Mouse (Mus musculus) heart, postnatal 4 days (tissue): ENCODE data around the gene Large2. TPM values are rescaled to one million over a fixed set of nuclear protein-coding genes. Genes with fewer than 3 reads are reported as not detected.

Experiments
- DNase-seq: peaks from one replicate; pipeline ENCODE4 v3.0.0; 2021
- total RNA-seq, 2 experiments: library from RNA; stranded (reverse); gene quantifications; 2 replicates each; pipeline ENCODE4 v1.2.3; 2021

The Large2 gene
- total RNA-seq, 2 experiments from 2014 or later: 0.29 to 0.70 TPM

GRCm38 (mm10) chr2:92390206-92390930 lies 15.7 kb upstream of the Large2 start:
- no peak for DNase-seq

- DNase-seq: no peak
Measured at GRCm38 (mm10) chr2:92389645-92390044, 15.0 kb upstream of the Large2 start.

DNA sequence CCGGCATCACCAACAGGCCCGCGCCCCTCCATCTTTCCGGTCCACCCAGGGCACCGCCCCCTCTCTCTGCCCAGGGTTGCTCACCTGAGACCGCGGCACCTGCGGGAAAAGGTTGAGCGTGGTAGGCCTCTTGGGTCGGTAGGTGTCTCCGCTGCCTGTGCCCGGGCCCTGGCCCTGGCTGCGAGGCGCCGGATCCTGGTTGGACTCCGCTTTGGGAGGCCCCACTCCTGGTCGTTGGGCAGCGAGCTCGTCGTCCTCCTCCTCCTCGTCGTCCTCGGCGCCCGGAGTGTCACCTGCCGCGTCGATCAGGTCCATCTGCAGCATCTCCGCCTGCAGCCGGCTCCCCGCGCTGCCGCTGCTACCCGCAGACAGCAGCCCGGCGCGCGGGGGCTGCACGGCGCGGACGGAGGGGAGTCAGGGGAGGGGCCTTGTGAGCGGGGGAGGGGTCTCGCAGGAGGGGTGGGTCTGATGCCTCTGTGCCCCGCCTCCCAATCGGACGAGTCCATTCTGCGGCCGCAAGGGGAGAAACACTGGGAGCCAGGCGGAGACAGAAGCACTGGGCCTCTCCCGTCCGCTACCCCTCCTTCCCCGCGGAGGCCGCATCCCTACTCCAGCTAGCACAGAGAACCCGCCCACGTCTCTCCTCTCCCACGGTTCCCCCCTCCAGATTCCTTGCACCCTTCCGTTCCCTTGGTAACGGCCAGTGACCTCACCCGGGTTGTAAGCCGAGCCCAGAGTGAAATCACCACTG lies 14.4 kb upstream of the Large2 start:
- peak; percentile 85 for DNase-seq

DNA sequence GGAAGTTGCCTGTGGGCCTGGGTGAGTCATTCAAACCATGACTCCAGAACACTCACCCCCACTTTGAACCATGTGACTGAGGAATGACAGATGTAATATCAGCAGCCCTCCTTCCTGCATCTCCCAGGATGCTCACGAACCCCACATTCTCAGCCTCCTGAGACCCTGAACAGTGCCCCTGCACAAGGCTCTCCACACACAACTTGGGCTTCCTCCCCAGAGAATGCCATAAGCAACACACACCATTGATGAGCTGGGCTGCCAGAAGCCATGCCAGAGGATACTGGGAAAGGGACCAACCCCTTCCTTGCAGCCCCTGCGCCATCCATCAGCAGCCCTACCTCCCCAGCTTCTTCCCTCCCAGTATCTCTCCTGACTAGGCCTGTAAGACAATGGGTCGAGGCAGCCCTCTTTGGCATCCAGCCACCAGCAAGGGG lies 13.4 kb upstream of the Large2 start:
- DNase-seq: no peak

DNA sequence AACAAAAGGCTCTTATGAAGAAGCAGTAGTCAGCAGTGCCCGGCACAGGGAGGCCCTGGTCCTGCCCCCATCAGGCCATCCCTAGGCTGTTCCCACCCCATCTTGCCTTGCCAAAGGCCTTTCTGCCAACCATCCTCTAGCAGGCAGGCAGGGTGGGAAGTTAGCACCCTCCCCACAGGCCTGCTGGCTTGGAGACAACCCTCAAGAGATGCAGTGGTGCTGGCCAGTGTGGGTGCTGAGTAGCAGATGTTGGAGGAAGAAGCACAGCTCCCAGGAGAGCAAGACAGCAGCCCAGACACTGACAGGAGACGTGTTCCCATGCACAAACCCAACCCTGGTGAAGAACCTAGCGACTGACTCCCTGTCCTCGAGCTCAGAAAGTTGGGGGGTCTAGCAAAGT lies 13.0 kb upstream of the Large2 start:
- no peak for DNase-seq

GRCm38 (mm10) chr2:92386821-92387570 lies 12.3 kb upstream of the Large2 start:
- no peak for DNase-seq

DNA sequence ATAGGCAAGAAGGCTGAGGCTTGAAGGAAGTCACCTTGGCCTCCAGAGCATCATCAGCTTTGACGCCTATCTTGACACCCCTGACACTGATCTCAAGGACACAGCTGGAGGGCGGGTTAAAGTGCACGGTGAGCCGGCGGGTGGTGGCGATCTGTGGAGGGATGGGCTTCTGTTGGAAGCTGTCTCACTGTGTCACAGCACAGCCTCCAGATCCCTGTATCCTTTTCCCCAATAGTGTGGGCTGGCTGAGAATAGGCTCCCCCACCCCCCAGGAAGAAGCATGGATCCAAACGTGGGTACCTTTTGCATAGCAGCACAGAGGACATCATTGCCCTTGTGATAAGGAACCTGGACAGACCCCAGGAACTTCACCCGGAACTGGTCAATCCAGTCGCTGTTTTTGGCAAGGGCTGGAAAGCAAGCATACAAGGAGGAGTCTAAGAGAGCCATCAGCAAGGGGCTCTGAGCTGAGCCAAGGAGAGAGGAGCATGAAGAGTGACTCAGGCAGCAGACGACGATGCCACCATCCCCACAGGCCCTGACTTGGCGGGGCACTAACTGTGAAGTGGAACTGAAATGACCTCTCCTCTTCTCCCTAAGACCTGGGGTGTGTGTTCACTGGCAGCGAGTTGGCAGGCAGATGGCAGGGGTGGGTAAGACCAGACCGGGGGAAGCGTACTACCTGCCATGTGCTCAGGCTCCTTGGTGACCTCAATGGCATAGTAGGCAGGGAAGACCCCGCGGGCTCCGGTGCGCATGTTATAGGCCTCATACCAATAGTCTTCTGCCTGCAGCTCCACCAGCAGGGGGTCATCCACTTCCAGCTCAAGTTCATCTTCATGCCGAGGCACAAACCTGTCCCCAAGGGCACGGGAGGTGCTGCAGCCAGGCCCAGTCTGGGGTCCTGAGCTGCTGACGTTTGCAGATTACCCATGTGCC lies 10.7 kb upstream of the Large2 start:
- no peak for DNase-seq

- no peak for DNase-seq
Measured at GRCm38 (mm10) chr2:92384101-92384500, 9.4 kb upstream of the Large2 start.

DNA sequence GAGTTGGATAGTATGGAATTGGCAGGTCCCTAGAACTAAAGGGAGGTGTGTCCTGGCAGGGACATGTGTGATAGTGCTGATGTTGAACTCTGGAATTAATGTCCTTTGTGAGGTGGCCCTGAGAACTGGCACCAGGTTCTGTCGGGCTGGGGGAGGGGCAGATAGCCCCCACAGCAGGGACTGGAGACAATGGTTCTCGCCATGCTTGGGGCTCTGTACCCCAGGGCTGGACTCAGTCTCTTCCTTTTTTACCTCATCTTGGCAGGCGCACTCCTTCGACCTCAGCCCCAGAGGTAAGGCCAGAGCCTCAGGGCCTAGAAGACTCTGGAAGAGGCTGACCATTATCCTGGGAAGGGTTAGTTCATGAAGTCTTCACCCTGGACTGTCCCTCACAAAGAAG lies 8.1 kb upstream of the Large2 start:
- no peak for DNase-seq

DNA sequence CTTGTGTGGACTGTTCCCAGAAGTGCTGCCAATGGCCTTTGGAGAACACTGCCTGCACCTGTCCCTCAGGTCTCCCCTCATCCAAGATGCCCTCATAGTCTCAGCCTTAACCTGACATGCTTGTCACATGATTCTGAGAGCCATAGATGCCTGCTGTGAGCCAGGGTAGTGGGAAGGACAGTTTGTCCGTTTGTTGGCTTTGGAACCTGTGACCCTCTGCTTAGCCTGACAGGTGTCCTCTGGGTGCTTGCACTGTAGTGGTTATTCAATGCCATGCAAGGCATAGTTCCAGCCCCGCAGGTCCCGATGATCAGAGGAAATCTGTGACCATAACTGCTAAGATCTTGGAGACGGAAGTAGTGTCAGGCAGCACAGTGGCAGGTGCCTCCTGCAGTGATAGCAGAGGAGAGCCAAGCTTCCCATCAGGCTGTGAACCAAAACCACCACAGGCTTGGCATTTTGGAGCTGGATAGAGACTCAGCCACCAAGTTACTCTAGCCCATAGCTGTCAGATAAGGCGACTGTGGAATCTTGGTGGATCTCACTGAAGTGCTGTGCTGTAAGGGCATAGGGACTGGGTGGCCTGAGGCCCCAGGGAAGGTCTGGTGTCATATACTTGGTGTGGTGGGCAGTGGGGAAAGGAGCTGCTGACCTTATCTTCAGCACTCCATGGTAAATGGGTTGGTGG lies 7.4 kb upstream of the Large2 start, which contains the start of gene 1700029I15Rik:
1700029I15Rik (plus strand) TSS at position 638 of the 688 bp plus-strand sequence.
- DNase-seq: no peak

GRCm38 (mm10) chr2:92381161-92381560 lies 6.5 kb upstream of the Large2 start:
- no peak for DNase-seq

- DNase-seq: no peak
Measured at GRCm38 (mm10) chr2:92380495-92381050, 5.9 kb upstream of the Large2 start.

- no peak for DNase-seq
Measured at GRCm38 (mm10) chr2:92379783-92380494, 5.3 kb upstream of the Large2 start.

GRCm38 (mm10) chr2:92377320-92377719 lies 2.7 kb upstream of the Large2 start:
- DNase-seq: no peak

DNA sequence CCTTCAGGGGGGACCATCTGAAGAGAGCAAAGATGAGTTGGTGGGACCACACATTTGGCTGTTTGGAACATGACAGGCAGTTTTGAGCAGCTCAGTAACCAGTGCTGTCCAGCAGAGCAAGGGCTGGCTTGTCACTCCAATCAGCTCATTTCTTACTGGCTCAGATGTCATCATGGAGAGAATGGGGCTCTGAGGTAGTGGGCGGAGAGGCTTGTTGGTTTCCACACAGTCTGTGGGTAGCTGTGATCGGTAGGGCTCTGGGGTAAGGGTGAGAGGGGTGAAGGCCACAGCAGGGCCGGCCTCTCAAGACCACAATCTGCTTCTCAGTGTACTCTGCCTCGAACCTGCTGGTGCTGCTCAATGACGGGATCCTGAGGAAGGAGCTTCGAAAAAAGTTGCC lies 1.6 kb upstream of the Large2 start:
- DNase-seq: no peak

DNA sequence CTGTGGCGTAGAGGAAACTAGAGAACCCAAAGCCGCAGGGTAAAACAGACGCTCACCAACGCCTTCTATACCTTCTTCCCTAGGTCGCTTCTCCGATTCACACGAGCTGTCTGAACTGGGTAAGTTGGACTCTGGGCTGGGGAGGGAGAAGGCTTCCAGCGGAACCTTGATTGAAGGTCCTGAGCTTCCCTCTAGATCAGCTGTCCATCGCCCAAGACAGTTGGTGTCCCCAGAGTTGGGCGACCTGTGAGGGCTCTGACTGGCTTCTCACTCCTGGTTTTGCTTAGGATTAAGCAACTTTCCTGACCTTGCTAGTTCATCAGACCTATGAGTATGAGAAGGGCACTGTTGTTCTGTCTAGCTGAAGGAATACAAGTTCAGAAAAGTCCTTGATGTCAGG lies 1.1 kb upstream of the Large2 start:
- no peak for DNase-seq

GRCm38 (mm10) chr2:92375099-92375623 lies 492 bp upstream of the Large2 start:
- DNase-seq: peak; percentile 96

DNA sequence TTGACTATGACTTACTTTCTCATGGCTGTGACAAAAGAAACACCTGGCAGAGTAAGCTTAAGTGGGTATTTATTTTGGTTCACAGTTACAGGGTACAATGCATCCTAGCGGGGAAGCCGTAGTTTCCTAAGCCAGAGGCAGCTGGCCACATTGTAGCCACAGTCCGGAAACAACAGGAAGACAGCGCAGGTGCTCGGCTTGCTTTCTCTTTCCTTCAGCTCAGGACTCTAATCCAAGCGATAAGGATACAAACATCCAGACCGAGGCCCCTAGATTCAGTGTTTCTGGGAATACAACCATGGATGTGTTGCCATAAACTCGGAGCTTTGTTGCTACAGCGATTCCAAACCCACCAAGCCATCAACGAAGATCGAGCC lies 1.2 kb downstream of the Large2 start:
- DNase-seq: no peak

DNA sequence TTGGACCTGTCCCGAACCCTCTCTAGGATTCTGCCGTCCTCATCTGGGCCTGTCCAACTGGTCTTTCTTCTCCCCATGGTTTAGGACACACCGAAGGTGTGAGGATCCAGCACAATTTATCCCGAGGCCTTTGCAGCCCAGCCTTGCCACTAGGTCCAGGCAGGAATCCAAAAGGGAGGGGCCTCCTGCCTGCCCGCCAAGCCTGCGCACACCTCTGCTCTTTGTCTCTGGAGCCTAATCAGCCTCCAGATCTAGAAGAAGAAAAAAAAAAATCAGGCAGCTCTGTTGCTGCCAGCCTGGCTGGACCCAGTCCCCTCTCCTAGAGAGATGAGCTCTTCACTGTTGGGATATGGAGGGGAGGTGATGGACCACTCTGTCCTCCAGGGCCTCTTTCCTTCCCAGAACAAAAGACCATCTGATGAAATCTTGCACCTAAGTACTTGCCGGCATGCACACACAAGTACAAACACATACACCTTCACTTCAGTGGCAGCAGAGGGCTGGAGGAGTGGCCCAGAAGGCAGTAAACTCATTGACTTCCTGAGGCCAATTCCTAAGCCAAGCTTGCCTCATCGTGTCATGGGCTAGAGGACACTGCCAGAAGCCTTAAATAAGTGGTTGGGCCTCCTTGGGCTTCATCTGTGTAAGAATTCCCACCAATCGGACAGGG lies 1.8 kb downstream of the Large2 start:
- DNase-seq: no peak
